Mouse (Mus musculus) retina, embryonic 14.5 days (tissue): ENCODE measurements around the gene Jagn1.

Experiments
- DNase-seq: peaks from one replicate; pipeline ENCODE4 v3.0.0-alpha.2; 2015; ENCODE audit warnings: low spot score

Gene Jagn1

DNA sequence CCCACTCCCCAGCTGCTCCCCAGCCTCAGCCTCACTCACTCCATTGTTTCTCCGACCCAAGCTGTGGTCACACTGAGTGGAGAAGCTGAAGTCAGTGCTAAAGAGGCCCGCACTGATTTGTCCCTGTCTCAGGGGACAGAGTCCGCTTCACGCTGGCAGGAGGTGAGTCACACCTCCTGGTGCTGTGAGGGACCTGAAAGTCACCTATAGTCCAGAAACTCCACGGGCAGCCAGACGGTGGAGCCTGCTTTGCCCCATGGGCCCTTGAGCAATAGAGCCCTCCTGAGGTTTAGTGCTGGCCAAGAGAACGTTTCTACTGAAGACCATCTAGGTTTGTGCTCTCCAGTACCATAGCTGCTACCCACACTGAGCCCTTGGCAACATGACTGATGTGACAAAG lies 7.7 kb upstream of the Jagn1 start:
- DNase-seq = no peak

DNA sequence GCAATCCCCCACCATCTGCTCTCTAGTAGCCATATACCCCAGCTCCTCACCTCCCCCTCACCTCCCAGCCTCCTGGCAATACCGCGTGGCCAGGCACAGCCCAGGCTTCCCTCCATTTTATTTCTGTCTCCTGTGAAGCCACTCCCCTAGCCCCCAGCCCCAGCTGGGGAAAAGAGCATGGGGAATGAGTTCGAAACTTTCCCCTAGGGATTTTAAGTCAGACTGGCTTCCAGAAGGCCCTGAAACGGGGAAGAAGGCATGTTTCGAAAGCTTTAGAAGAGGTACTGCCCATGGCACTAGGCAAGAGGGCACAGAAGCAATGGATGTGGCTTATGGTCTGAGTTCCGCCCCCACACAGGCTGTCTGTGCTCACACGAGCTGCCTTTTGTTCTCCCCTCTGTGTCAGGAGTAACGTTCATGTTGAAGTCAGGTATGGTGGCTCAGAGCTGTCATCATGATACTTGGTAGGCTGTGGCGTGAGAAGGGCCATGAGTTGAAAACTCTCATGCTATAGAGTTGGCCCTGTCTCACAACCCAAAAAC lies 6.6 kb upstream of the Jagn1 start, which contains the start of gene Cidec:
Gene Cidec (minus strand): TSS at position 97 of the 542 bp plus-strand sequence.
- DNase-seq = no peak

DNA sequence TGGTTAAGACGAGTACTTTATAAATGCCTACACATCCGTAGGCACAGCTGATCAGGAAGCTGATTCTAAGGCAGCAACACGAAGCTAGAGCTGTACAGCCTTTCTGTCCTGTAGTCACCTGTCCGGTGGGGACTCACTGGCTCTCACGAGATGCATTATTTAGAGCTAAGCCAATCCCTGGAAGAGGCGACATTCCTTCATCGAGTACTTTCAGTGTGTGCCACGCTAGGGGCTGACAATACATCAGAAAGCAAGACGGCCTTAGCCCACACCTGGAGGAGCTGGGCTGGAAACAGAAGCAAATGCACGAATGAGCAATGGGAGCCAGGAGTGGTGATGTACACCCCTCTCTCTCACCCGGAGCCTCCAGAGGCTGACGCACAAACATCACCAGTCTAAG lies 5.2 kb upstream of the Jagn1 start:
- no peak for DNase-seq

DNA sequence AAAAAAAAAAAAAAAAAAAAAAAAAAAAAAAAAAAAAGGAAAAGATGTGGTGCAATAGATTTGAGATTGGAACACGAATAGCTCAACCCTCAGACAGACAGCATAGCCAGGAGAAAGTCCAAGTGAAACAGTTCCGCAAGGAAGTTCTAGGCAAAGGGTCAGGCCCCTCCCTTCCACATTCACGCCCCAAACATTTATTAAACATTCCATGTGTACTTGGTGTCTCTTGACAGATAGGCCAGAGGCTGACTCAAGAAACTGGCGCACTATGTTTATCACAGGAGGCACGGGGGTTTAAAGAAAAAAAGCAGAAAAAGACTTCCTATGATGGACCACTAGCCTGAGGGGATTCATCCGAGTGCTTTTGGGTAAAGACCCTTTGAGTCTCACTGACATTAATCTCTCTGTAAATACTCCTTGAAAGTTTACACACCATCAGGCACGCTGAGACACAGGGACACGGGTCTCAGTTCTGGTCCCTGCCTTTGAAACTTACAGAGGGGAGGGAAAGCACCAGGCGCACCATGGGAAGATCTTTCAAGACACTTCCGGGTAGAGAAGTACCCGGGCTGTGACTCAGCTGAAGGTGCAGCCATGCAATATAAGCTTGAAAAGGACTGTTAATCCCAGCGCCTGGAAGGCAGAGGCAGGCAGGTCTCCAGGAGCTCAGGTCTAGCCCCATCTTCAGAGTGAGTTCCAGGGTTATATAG lies 3.5 kb upstream of the Jagn1 start:
- no peak for DNase-seq

DNA sequence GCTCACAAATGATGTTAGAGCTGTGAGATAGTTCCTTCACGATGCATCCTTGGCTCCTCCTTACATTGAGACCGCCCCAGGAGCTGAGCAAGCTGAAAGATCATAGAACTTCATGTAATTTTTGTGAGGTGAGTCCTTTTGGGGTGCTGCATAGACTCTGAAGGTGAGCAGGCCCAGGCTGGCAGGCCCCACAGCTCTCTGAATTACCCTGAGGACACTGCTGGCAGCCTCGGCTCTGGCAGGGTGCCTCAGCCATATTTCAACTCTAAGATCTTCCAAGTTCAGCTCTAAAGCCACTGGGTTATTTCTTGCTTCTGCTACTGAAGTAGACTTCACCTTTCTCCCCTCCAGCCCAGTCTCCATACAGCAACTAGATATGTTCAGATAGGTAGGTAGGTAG lies 1.7 kb upstream of the Jagn1 start:
- DNase-seq = no peak

DNA sequence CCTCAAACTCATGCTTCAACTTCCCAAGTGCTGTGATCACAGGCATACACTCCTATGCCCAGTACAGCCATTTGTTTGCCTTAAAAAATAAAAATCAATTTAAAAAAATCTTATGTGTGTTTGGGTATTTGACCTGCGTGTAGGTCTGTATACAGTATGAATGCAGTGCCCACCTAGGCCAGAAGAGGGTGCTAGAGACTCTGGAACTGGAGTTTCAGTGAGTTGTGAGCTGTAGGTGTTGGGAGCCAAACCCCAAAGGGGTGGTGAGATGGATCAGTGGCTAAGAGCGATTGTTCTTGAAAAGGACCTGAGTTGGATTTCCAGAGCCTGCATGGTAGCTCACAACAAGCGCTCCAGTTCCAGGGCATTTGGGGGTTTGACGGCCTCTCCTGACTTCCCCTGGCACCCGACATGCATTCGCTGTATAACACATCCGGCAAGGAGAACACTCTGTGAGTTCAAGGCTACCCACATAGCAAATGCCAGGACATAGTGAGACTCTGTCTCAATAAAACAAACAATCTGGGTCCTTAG lies 1.2 kb upstream of the Jagn1 start:
- DNase-seq = peak; percentile 89

DNA sequence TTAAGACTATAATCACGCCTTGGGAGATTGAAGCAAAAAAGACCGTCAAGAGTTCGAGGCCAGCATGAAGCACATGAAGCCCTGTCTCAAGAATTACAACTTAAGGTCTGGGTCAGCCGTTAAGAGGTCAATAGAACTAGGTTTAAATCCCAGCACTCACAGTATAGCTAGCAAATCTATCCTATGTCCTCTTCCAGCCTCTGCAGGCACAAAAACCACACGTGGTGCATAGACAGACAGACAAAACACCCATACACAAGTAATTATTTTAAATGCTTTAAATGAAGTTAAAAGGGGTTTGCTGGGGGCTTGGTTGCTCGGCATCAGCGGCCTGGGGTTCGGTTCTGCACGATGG lies 305 bp upstream of the Jagn1 start:
- no peak for DNase-seq

DNA sequence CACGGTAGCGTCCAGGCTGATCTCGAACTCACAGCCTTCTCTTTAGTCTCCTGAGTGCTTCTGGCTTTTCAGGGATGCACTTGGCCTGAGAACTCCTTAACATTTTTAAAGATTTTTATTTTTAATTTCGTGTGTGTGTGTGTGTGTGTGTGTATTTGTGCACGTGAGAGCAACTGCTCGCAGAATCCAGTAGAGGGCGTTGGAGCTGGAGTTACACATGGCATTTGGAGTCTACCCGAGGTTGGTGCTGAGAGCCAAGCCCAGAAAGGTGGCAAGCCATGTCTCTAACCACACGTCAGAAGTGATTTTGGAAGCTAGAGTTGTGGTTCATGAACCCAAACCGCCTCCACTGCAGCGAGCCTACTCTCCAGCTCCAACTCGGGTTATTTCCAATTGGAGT lies 722 bp downstream of the Jagn1 start:
- no peak for DNase-seq

DNA sequence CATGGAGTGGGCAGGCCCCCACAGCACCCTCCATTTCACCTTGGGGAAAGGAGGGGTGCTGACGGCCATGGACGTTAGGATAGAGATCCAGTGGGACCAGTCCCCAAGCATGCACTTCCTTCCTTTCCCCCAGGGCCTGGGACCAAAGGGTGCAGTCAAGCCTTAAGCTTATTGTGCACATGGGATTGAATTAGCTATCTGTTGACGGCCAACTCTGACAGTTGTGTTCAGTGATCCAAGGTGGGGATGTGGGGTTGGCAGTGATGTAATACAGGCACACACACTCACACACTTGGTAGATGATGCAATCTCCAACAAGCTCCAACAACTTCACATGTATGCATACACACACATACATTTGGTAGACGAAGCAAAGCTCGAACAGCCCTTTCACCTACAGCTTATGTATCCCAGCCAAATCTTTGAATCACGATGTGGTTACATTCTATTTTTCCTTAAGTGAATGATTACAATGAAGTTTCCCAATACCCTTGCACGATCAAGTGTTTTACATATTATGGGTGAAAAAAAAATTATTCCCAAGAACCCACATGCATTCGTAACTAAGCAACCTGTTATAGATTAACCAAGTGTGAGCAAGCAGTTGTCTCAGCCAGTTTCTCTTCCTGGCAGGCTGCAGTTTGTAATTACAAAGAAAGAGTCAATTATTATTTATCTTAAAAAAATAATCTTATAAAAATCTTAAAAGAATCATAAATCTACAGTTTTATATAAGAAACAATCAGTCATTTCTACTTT lies 2.0 kb downstream of the Jagn1 start:
- DNase-seq = no peak

DNA sequence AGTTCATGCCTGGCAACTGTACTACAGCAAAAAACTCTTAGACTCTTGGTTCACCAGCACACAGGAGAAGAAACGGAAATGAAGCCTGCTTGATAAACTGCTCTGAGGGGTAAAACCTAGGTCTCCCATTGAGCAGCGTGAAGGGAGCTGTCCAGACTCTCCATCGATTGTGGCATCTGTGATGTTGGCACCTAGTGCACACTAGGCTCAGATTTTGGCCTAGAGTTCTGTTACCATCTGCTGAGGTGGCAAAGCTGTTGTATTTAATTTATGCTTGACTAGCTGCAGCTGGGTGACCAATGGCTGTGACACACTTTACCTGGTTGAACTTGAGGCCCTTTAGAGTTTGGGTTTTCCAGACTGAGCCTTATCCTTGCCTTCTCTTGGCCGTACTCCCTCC lies 5.3 kb downstream of the Jagn1 start:
- DNase-seq = no peak

DNA sequence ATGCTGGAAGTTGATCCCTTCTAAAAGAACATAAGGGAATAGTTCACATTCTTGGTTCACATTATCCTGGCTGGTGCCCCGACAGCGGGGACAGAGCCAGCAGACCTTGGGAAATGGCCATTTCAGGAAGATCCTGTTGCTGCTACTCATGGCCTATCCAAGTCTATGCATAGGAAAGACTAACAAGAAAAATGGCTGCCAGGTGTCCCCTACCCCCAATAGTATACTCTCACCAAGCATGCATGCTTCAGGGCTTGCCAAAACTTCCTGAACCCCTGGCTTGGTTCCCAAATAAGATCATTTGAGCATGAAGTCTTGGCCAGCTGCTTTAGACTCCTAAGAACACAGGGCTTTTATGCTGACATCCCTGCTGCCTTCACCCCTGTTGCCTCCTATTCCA lies 9.5 kb downstream of the Jagn1 start:
- DNase-seq = no peak

DNA sequence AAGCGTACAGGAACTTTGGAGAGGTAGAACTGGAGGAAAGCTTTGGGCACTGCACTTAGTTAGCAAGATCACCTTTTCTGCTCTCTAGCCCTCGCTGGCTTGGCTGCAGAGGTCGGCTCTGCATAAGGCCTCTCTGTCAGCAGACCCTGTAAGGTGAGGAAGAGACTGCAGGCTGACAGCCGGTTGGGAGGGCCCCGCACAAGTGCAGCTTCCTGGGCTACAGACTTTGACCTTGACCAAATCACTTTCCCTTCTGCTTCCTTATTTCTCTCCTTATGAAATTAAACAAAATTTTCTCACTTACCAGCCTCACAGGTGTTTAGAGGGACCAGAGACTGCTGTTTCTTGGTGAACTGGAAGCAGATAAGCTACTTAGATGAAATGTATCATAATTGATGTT lies 12.6 kb downstream of the Jagn1 start:
- DNase-seq = no peak

DNA sequence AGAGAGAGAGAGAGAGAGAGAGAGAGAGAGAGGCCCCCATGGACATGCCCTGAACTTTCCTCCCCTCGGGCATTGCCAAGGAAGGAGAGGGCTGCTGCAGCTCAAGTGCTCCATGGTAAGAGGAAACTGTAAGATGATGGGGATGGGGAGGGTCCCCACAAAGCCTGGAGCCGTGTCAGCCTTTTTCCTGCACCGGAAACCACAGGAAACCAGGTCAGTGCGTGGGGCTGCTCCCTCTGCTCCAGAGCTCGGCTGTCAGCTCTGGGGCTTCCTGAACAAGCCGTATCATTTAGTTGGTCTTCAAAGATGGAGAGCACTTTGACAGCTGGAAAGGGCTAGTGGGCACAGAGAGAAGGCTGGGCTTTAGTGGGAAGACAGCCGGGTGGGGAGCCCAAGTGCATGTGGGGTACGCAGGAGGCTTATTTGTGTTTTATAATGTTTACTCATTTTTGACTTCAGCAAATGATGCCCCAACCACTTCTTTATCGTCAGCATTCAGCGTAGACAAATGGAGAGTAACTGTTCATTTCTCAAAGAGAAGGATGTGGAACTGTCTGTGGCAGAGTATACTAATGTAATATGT lies 15.7 kb downstream of the Jagn1 start, which contains the start of gene Il17re:
Gene Il17re (plus strand): TSS at position 533 of the 583 bp plus-strand sequence.
- DNase-seq = no peak

DNA sequence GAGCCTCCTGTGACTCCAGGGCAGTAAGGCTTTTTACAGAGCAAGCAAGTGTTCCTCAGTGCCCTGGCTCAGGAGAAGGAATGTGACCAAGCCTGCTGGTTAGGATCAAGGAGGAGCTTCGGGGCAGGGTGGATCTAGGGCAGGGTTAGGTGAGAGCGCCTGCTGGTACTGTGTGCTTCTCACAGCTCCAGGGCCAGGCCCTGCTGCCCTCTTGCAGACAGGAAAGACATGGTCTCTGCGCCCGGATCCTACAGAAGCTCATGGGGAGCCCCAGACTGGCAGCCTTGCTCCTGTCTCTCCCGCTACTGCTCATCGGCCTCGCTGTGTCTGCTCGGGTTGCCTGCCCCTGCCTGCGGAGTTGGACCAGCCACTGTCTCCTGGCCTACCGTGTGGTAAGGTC lies 16.3 kb downstream of the Jagn1 start:
- no peak for DNase-seq

DNA sequence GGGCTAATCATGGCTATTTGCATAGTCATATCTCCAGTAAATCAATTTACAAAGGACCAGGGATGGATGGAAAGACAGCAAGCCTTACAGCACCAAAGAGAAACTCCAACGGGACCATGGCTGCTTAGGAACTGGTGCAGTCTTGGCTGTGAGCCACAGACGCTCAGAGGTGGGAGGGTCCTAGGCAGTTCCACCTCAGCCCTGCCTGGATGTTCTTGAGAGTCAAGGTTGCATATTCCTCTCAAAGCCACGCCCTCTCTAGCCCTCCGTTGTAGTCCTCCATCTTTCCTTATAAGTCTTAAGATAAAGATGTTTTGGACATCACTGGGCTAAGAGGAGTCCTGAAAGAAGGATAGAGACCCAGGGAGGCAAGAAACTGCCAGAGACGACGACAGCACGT lies 21.7 kb downstream of the Jagn1 start:
- DNase-seq = no peak

DNA sequence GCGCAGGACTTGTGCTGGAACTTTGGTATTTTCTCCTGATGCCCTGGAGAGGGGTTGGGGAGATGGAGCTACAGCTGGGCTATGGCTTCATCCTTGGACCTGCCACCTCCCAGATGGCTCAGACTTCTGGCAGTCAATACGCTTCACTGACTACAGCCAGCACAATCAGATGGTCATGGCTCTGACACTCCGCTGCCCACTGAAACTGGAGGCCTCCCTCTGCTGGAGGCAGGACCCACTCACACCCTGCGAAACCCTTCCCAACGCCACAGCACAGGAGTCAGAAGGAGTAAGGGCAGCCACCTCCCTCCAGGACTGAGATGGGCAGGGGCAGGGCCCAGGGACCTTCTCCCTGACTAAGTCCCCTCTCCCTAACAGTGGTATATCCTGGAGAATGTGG lies 23.2 kb downstream of the Jagn1 start:
- DNase-seq = peak; percentile 68

DNA sequence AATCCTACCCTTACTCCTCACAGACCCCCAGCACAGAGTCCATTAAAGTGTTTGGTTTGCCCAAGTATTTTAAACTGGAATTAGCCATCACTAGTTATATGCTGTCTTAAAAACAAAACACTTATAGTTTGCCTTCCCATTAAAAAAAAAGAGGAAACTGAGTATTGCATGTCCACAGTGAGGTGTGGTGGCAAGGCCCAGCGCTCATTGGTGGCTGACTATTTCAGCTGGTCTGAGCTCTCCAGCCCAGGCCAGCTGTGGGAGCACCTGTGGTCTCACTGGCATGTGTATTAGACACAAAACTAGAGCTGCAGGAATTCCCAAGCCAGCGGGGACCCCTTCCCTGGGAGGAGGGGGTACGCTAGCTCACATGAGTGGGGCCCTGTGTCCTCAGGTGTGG lies 26.1 kb downstream of the Jagn1 start:
- no peak for DNase-seq

DNA sequence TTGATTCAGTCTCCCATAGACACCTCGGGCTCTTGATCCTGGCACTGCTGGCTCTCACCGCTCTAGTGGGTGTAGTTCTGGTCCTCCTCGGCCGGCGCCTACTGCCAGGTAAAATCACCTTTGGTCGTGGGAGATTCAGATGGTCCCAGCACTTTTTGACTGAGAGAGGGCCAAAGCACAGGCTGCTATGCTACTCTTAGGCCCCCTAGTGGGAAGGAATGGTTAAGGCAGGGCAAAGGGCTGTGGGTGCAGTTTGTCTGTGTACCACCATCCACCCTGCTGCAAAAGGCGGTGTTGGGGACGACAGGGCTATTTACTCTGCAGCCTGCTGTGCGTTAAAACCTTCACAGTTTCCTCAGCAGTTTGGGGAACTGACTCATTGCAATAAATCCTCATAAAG lies 26.7 kb downstream of the Jagn1 start:
- DNase-seq = peak; percentile 88

DNA sequence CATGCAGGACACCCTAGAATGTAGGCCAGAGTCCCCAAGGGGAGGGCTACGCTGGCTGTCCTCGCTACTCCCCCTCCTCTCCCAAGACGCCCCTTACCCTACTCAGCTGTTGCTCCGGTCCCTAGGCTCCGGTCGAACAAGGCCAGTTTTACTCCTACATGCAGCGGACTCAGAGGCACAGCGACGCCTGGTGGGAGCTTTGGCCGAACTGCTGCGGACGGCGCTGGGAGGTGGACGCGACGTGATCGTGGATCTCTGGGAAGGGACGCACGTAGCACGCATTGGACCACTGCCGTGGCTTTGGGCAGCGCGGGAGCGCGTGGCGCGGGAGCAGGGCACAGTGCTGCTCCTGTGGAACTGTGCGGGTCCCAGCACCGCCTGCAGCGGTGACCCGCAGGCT lies 27.1 kb downstream of the Jagn1 start:
- DNase-seq = peak; percentile 89

DNA sequence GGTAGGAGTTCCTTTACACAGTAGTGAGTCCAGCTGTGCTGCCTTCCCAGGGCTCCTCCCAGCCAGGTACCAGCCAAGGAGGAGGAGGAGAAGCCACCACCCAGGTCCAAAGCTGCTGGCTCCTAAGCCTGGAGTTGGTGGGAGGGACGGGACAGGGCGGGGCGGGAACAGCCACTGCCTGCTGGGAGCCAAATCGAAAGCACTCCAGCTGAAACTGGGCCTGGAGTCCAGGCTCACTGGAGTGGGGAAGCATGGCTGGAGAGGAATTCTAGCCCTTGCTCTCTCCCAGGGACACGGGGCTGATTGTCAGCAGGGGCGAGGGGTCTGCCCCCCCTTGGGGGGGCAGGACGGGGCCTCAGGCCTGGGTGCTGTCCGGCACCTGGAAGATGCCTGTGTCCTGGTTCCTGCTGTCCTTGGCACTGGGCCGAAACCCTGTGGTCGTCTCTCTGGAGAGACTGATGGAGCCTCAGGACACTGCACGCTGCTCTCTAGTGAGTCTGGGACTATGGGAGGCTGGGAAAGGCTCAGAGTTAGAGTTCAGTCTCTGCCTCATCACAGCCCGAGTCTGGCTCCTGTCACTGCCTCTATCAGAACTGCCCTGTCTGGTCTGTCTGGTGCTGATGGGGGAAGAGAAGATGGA lies 29.0 kb downstream of the Jagn1 start, which contains the start of gene Il17rc:
Gene Il17rc (plus strand): TSS at position 131 of the 640 bp plus-strand sequence.
- DNase-seq = no peak

DNA sequence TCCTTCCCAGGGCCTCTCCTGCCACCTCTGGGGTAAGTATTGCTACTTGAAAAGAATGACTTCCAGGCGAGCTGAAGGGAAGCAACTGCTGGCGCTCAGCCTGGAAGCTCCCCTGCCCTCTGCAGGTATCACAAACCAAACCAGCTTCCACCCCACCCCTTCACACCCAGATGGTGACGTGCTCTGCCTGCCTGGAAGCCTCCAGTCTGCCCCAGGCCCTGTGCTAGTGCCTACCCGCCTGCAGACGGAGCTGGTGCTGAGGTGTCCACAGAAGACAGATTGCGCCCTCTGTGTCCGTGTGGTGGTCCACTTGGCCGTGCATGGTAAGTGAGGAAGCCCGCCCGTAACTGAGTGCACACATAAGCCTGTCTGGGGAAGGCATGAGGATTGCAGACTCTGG lies 29.7 kb downstream of the Jagn1 start:
- no peak for DNase-seq

DNA sequence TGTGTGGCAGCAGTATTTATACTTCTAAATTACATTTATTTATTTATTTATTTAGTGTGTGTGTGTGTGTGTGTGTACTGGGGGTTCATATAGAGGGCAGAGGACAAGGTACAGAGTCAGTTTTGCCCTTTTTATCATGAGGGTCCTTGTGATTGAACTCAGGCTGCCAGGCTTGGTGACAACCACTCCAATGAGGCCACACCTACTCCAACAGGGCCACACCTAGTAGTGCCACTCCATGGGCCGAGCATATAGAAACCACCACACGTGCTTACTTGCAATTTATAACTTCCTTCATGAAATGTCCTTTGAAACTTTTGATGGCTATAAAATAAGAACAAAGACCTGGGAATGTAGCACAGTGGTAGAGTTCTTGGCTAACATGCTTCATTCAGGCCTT lies 30.9 kb downstream of the Jagn1 start:
- DNase-seq = no peak
